Mouse (Mus musculus): Measurements from ENCODE around the gene Serinc4. TPM values are rescaled to one million over a fixed set of nuclear protein-coding genes. Genes with fewer than 3 reads are reported as not detected.

The Serinc4 gene
- polyA plus RNA-seq, 1 experiment from 2014 or later = 0.32 TPM

DNA sequence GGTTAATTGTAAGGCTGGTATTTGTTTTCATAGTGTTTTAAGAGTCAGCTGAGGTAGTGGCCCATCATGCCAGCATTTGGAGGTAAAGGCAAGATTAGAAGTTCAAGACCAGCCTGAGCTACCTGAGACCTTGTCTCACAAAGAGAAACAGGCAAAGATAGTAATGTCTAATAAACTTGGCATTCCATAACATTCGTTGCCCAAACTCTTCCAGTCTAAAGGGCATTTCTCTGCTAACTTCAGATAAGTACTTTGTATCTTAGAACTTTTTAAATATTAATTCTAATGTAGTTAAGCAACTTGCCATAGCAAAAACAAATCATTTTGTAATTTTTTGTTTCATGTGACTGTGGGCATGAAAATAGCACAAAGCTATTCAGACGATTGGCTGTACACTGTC is 33.4 kb downstream of the Serinc4 start:
- Histone ChIP-seq H3K4me3 (ENCODE audit: low read depth, low read length) (no peak overlapping the region), H3K9ac (ENCODE audit: low read depth, low read length) (no peak overlapping the region), H3K36me3 (ENCODE audit: control insufficient read depth, insufficient read depth, low read length) (peaks cover 86% of the 10 kb centered on the region), H3K4me2 (ENCODE audit: low read depth, low read length) (no peak overlapping the region), H3K27me3 (replicated peaks; ENCODE audit: control insufficient read depth, insufficient read depth, low read length) (no peaks in the 10 kb centered on the region), H3K9me3 (ENCODE audit: control insufficient read depth, low read length) (no peaks in the 10 kb centered on the region), H3K4me1 (ENCODE audit: control insufficient read depth, insufficient read depth, low read length) (no peaks in the 10 kb centered on the region), H3K27ac (replicated peaks; ENCODE audit: low read depth, low read length) (no peak overlapping the region)
- ATAC-seq (ENCODE audit: low read depth) (no peak), DNase-seq (ENCODE audit: low spot score) (no peak)
- 92% methylated on average over 2 of the region's 2 CpGs for WGBS

DNA sequence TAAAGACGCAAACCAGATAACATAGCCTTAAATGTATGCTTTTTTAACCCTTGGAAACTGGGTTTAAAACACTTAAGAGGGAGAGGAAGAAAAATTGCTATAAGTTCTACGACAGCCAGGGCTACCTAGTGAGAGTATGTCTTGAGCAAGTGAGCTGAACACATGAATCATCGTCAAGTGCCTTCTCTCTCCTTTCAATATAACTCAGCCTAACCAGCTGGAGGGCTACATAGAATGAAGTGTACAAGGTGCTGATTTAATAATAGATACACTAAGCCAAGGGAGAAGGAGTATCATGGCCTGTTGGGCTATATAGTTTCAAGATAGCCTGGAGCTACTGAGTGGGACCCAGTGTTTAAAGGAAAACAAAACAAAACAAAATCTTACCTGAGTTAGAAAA is 38.1 kb downstream of the Serinc4 start:
- ATAC-seq (ENCODE audit: low read depth) (no peak), DNase-seq (ENCODE audit: low spot score) (no peak)
- no peak overlapping the region for H3K27ac ChIP-seq (replicated peaks; ENCODE audit: low read depth, low read length)
- H3K9ac ChIP-seq (ENCODE audit: low read depth, low read length) = no peak overlapping the region
- no peak overlapping the region for H3K4me2 ChIP-seq (ENCODE audit: low read depth, low read length)
- no peaks in the 10 kb centered on the region for H3K27me3 ChIP-seq (replicated peaks; ENCODE audit: control insufficient read depth, insufficient read depth, low read length)
- H3K4me3 ChIP-seq (ENCODE audit: low read depth, low read length) = no peak overlapping the region
- peaks cover 52% of the 10 kb centered on the region for H3K36me3 ChIP-seq (ENCODE audit: control insufficient read depth, insufficient read depth, low read length)
- 89% methylated on average over 3 of the region's 3 CpGs for WGBS
- H3K4me1 ChIP-seq (ENCODE audit: control insufficient read depth, insufficient read depth, low read length) = peaks cover 12% of the 10 kb centered on the region
- H3K9me3 ChIP-seq (ENCODE audit: control insufficient read depth, low read length) = no peaks in the 10 kb centered on the region

DNA sequence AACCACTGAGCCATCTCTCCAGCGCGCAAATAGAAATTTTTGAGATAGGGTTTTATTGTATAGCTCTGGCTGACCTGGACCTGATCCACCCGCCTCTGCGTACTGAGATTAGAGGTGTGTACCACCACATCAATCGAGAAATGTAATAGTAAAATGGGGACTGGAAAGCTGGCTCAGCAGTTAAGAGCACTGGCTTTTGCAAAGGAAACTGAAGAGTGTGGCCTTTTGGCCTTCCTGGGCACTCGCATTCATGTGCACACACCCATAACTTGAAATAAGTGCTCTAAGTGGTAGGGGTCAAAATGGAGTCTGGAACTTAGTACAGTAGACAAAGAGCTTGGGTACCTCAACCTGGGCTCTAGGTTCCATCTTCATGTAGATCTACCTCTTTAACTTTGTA is 40.2 kb downstream of the Serinc4 start:
- Histone ChIP-seq H3K4me2 (ENCODE audit: low read depth, low read length) (peak overlapping the region; percentile 74), H3K4me3 (ENCODE audit: low read depth, low read length) (no peak overlapping the region), H3K9ac (ENCODE audit: low read depth, low read length) (no peak overlapping the region), H3K36me3 (ENCODE audit: control insufficient read depth, insufficient read depth, low read length) (peaks cover 35% of the 10 kb centered on the region), H3K27me3 (replicated peaks; ENCODE audit: control insufficient read depth, insufficient read depth, low read length) (no peaks in the 10 kb centered on the region), H3K4me1 (ENCODE audit: control insufficient read depth, insufficient read depth, low read length) (peaks cover 15% of the 10 kb centered on the region), H3K27ac (replicated peaks; ENCODE audit: low read depth, low read length) (no peak overlapping the region), H3K9me3 (ENCODE audit: control insufficient read depth, low read length) (no peaks in the 10 kb centered on the region)
- no peak for ATAC-seq (ENCODE audit: low read depth)
- DNase-seq (ENCODE audit: low spot score) = no peak
- WGBS = 90% methylated on average over 6 of the region's 6 CpGs

DNA sequence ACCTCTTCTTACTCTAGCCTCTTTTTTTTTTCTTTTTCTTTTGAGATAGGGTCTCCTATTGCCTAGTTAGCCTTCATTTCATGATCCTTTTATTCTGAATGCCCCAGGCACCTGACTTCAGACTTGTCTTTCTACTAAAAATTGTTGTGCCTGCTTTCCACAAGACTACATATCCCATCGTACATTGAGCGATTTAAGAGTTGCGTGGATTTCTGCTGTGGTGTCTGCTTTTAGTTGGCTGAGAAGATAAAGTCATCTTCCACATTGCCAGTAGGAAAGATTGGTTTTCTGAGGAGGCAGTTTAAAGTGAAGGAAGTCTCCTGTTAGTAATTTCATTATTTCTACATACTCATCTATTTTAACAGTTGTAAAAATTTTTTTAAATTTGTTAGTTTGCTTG is 41.0 kb downstream of the Serinc4 start:
- peak overlapping the region; percentile 74 for H3K4me2 ChIP-seq (ENCODE audit: low read depth, low read length)
- H3K36me3 ChIP-seq (ENCODE audit: control insufficient read depth, insufficient read depth, low read length) = peaks cover 27% of the 10 kb centered on the region
- peak overlapping the region; percentile 88 for H3K4me3 ChIP-seq (ENCODE audit: low read depth, low read length)
- no peaks in the 10 kb centered on the region for H3K27me3 ChIP-seq (replicated peaks; ENCODE audit: control insufficient read depth, insufficient read depth, low read length)
- H3K9ac ChIP-seq (ENCODE audit: low read depth, low read length) = peak overlapping the region; percentile 99
- DNase-seq (ENCODE audit: low spot score) = no peak
- H3K9me3 ChIP-seq (ENCODE audit: control insufficient read depth, low read length) = no peaks in the 10 kb centered on the region
- H3K4me1 ChIP-seq (ENCODE audit: control insufficient read depth, insufficient read depth, low read length) = peaks cover 15% of the 10 kb centered on the region
- 75% methylated on average over 3 of the region's 3 CpGs for WGBS
- H3K27ac ChIP-seq (replicated peaks; ENCODE audit: low read depth, low read length) = no peak overlapping the region
- ATAC-seq (ENCODE audit: low read depth) = no peak

DNA sequence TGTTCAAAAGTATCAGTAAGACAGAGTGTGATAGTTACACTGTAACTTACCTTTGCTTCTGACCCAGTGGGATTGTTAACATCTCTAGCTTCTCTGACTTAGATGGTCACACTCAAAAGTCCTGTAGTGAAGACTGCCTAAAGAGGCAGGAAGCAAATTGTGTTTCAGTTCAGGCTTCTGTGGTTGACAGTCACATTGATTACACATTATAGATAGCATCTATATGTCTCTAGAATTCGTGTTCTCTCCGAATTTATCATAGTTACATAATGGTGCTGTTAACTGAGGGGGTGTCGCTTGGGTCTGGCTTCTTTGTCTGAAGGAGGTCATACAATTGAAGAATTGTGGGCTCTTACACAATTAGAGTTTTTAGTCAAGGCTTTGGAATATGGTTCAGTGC is 41.5 kb downstream of the Serinc4 start:
- WGBS = 50% methylated on average over 3 of the region's 3 CpGs
- DNase-seq (ENCODE audit: low spot score) (no peak), ATAC-seq (ENCODE audit: low read depth) (no peak)
- Histone ChIP-seq H3K27me3 (replicated peaks; ENCODE audit: control insufficient read depth, insufficient read depth, low read length) (no peaks in the 10 kb centered on the region), H3K4me3 (ENCODE audit: low read depth, low read length) (peak overlapping the region; percentile 88), H3K9ac (ENCODE audit: low read depth, low read length) (peak overlapping the region; percentile 99), H3K27ac (replicated peaks; ENCODE audit: low read depth, low read length) (no peak overlapping the region), H3K36me3 (ENCODE audit: control insufficient read depth, insufficient read depth, low read length) (peaks cover 27% of the 10 kb centered on the region), H3K9me3 (ENCODE audit: control insufficient read depth, low read length) (no peaks in the 10 kb centered on the region), H3K4me2 (ENCODE audit: low read depth, low read length) (peak overlapping the region; percentile 74), H3K4me1 (ENCODE audit: control insufficient read depth, insufficient read depth, low read length) (peaks cover 15% of the 10 kb centered on the region)

DNA sequence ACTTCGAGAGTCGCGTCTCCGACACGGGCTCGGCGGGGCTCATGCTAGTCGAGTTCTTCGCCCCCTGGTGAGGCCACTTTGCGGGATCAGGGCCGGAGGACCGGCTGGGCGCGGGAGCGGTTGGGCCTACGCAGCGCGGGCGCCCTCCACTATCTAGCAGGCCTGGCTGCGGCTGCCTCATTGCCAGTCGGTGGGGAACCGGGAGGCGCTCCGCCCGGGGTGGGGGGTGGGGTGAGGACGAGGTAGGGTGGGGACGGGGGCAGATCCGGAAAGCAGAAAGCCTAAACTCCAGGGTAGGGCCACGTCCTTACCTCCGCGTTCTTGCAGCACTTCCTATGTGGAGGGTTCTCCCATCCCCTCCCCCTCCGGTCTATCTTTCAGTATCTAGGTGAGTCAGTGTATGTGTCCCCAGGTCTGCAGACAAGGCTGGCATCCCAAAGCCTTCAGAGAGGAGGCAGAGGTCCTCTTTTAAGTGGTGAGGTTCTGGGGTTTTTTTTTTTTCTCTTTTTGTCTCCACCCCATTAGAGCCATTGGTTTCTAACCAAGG is 42.4 kb downstream of the Serinc4 start:
- Histone ChIP-seq H3K36me3 (ENCODE audit: control insufficient read depth, insufficient read depth, low read length) (peaks cover 22% of the 10 kb centered on the region), H3K4me1 (ENCODE audit: control insufficient read depth, insufficient read depth, low read length) (peaks cover 15% of the 10 kb centered on the region), H3K9ac (ENCODE audit: low read depth, low read length) (peak overlapping the region; percentile 99), H3K27me3 (replicated peaks; ENCODE audit: control insufficient read depth, insufficient read depth, low read length) (no peaks in the 10 kb centered on the region), H3K9me3 (ENCODE audit: control insufficient read depth, low read length) (no peaks in the 10 kb centered on the region), H3K4me3 (ENCODE audit: low read depth, low read length) (peak overlapping the region; percentile 88), H3K4me2 (ENCODE audit: low read depth, low read length) (peak overlapping the region; percentile 74), H3K27ac (replicated peaks; ENCODE audit: low read depth, low read length) (peak overlapping the region; percentile 98)
- peak; percentile 24 for ATAC-seq (ENCODE audit: low read depth)
- under 1% methylated on average over 22 of the region's 32 CpGs for WGBS
- peak; percentile 55 for DNase-seq (ENCODE audit: low spot score)

DNA sequence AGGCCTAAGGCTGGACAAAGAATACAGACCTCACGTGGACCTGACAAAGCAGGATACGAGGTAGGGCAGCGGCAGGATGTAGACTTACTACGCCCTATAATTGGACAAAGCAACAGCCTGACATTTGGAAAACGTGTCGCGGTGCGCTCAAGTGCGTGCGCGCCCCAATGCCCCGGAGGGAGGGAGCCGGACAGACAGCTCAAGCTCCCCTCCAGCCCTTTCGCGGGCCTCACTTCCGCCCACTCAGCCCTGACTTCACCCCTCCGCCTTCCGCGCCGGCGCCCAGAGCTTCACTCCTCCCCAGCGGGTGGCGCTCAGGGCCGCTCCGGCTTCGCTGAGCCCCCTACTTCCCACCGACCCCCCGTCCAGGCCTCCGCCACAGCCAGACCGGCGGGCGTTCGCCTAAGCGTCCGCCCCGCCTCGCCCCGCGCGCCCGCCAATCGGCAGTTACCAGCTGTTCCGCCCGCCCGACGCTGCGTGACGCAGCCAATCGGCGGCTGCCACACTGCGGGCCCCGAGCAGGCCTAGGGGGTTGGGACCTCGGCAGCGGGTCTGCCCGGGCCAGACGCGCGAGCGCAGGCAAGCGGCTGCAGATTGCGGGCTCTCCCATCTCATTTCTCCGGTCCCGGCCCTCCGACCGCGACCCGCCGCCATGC is 43.1 kb downstream of the Serinc4 start, which contains the start of the genes Pdia3 and Catsper2:
Pdia3 (plus strand) TSS at position 389 of the 656 bp plus-strand sequence.
Catsper2 (minus strand) TSS at position 406 of the 656 bp plus-strand sequence.
- H3K9me3 ChIP-seq (ENCODE audit: control insufficient read depth, low read length) = 0 out of 2 replicates have a peak, but pooled peaks cover under 1% of the 10 kb centered on the region
- peaks cover 15% of the 10 kb centered on the region for H3K4me1 ChIP-seq (ENCODE audit: control insufficient read depth, insufficient read depth, low read length)
- H3K4me2 ChIP-seq (ENCODE audit: low read depth, low read length) = peak within 1 kb of the TSS; percentile 74
- H3K36me3 ChIP-seq (ENCODE audit: control insufficient read depth, insufficient read depth, low read length) = peaks cover 15% of the 10 kb centered on the region
- ATAC-seq (ENCODE audit: low read depth) (peak; percentile 99), DNase-seq (ENCODE audit: low spot score) (peak; percentile 99)
- H3K9ac ChIP-seq (ENCODE audit: low read depth, low read length) = peak within 1 kb of the TSS; percentile 99
- H3K27me3 ChIP-seq (replicated peaks; ENCODE audit: control insufficient read depth, insufficient read depth, low read length) = no peaks in the 10 kb centered on the region
- peak within 1 kb of the TSS; percentile 98 for H3K27ac ChIP-seq (replicated peaks; ENCODE audit: low read depth, low read length)
- under 1% methylated on average over 21 of the region's 68 CpGs for WGBS
- H3K4me3 ChIP-seq (ENCODE audit: low read depth, low read length) = peak within 1 kb of the TSS; percentile 88

DNA sequence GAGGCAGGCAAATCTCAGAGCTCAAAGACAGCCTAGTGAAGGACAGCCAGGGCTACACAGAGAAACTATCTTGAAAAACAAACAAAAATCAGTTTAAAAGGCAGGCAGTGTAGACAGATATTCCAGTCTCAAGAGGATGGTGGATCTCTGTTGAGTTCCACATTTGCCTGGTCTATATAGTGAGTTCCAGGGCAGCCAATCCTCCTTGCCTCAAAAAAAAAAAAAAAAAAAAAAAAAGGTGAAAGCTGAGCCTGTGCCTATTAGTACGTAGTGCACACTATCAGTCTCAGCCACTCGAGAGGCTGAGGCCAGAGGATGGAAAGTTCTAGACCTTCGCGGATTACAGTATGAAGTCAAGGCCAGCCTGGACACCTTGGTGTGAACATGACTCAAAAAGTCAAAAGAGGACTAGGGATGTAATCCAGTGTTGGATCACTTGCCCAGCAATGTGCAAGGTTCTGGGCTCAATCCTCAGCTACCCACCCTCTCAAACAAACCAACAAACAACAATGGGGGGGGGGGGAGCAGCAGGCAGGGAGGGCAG is 43.7 kb downstream of the Serinc4 start:
- Histone ChIP-seq H3K9me3 (ENCODE audit: control insufficient read depth, low read length) (0 out of 2 replicates have a peak, but pooled peaks cover 4% of the 10 kb centered on the region), H3K4me3 (ENCODE audit: low read depth, low read length) (peak overlapping the region; percentile 88), H3K9ac (ENCODE audit: low read depth, low read length) (peak overlapping the region; percentile 99), H3K4me1 (ENCODE audit: control insufficient read depth, insufficient read depth, low read length) (peaks cover 15% of the 10 kb centered on the region), H3K27me3 (replicated peaks; ENCODE audit: control insufficient read depth, insufficient read depth, low read length) (no peaks in the 10 kb centered on the region), H3K36me3 (ENCODE audit: control insufficient read depth, insufficient read depth, low read length) (peaks cover 9% of the 10 kb centered on the region), H3K4me2 (ENCODE audit: low read depth, low read length) (peak overlapping the region; percentile 74), H3K27ac (replicated peaks; ENCODE audit: low read depth, low read length) (peak overlapping the region; percentile 98)
- WGBS = 5% methylated on average over 4 of the region's 4 CpGs
- DNase-seq (ENCODE audit: low spot score) (peak; percentile 32), ATAC-seq (ENCODE audit: low read depth) (no peak)

Data from embryonic facial prominence, embryonic 14.5 days (tissue).